Mouse (Mus musculus): ENCODE results near the gene Qser1.
A peak's percentile ranks its signal among the peaks of the same experiment; 100 is the strongest.
"Not testable (repeated sequence)": the region's sequence is repeated elsewhere in the genome, so short reads cannot be mapped to it uniquely, and the experiment has no call there.

The Qser1 gene

GRCm38 (mm10) chr2:104816371-104816827 lies at the start of gene Qser1:
Gene Qser1 (minus strand): TSS chr2:104816760.
- no peak for DNase-seq (ENCODE audit: low spot score in 2 of 2)

GRCm38 (mm10) chr2:104864176-104864860 lies 47.8 kb upstream of the Qser1 start:
- DNase-seq (ENCODE audit: low spot score in 2 of 2) = no peak

- no peak for DNase-seq (ENCODE audit: low spot score in 2 of 2)
Observed at GRCm38 (mm10) chr2:104860426-104860825, 43.9 kb upstream of the Qser1 start.

- no peak for DNase-seq (ENCODE audit: low spot score in 2 of 2)
Observed at GRCm38 (mm10) chr2:104859060-104859459, 42.5 kb upstream of the Qser1 start.

- DNase-seq (ENCODE audit: low spot score in 2 of 2) = not testable (repeated sequence)
Observed at GRCm38 (mm10) chr2:104858083-104858482, 41.5 kb upstream of the Qser1 start.

- DNase-seq (ENCODE audit: low spot score in 2 of 2) = no peak
Observed at GRCm38 (mm10) chr2:104856218-104856617, 39.7 kb upstream of the Qser1 start.

GRCm38 (mm10) chr2:104855732-104856131 lies 39.2 kb upstream of the Qser1 start:
- DNase-seq (ENCODE audit: low spot score in 2 of 2) = no peak

GRCm38 (mm10) chr2:104854836-104855235 lies 38.3 kb upstream of the Qser1 start:
- no peak for DNase-seq (ENCODE audit: low spot score in 2 of 2)

GRCm38 (mm10) chr2:104852546-104852945 lies 36.0 kb upstream of the Qser1 start:
- no peak for DNase-seq (ENCODE audit: low spot score in 2 of 2)

GRCm38 (mm10) chr2:104851686-104852085 lies 35.1 kb upstream of the Qser1 start:
- DNase-seq (ENCODE audit: low spot score in 2 of 2) = no peak

- no peak for DNase-seq (ENCODE audit: low spot score in 2 of 2)
Observed at GRCm38 (mm10) chr2:104849991-104850359, 33.4 kb upstream of the Qser1 start.

GRCm38 (mm10) chr2:104849276-104849990 lies 32.9 kb upstream of the Qser1 start, which contains the start of gene Prrg4:
Gene Prrg4 (minus strand): TSS chr2:104849876.
- peak; percentile 62 to 78 for DNase-seq (ENCODE audit: low spot score in 2 of 2)

- peak; percentile 16 to 33 for DNase-seq (ENCODE audit: low spot score in 2 of 2)
Observed at GRCm38 (mm10) chr2:104848235-104849161, 31.9 kb upstream of the Qser1 start.

- DNase-seq (ENCODE audit: low spot score in 2 of 2) = no peak
Observed at GRCm38 (mm10) chr2:104847645-104848044, 31.1 kb upstream of the Qser1 start.

- no peak for DNase-seq (ENCODE audit: low spot score in 2 of 2)
Observed at GRCm38 (mm10) chr2:104846638-104847414, 30.3 kb upstream of the Qser1 start.

GRCm38 (mm10) chr2:104842559-104842958 lies 26.0 kb upstream of the Qser1 start:
- DNase-seq (ENCODE audit: low spot score in 2 of 2) = no peak

- no peak for DNase-seq (ENCODE audit: low spot score in 2 of 2)
Observed at GRCm38 (mm10) chr2:104841736-104842135, 25.2 kb upstream of the Qser1 start.

GRCm38 (mm10) chr2:104840974-104841373 lies 24.4 kb upstream of the Qser1 start:
- no peak for DNase-seq (ENCODE audit: low spot score in 2 of 2)

GRCm38 (mm10) chr2:104832486-104832885 lies 15.9 kb upstream of the Qser1 start:
- DNase-seq (ENCODE audit: low spot score in 2 of 2) = no peak

GRCm38 (mm10) chr2:104826191-104826590 lies 9.6 kb upstream of the Qser1 start:
- DNase-seq (ENCODE audit: low spot score in 2 of 2) = no peak

- not testable (repeated sequence) for DNase-seq (ENCODE audit: low spot score in 2 of 2)
Observed at GRCm38 (mm10) chr2:104818763-104819162, 2.2 kb upstream of the Qser1 start.

All from urinary bladder, postnatal 36 days (tissue).